Comparison of ENCODE assay signal across 12 mouse cellular contexts in genomic region chr11:6586660-6587059, GRCm38 (mm10). TPM values are rescaled to one million over a fixed set of nuclear protein-coding genes. Genes with fewer than 3 reads are reported as not detected.
DNase-seq lines count a peak whose midpoint lies in the region; ATAC-seq and TF ChIP-seq lines count a peak whose summit lies in the region.
"Had no signal": no experiment of that assay in that cellular context is flagged by ENCODE, and none has a peak within 500 bp of the region (broad histone marks: within the 10 kb centered on the region; RNA-seq: fewer than 3 reads in every experiment).

No protein-coding gene starts in this region.

- intact Hi-C loops in gastrocnemius, adult 2 months (cut with DNase I): no loop called here
- intact Hi-C loops in left cerebral cortex, postnatal 14 days (cut with DNase I): no loop called here

- no peaks in the 10 kb centered on the region for H3K9me3 ChIP-seq in midbrain, postnatal 0 days (ENCODE audit: low read length)
- no peaks in the 10 kb centered on the region for H3K9me3 ChIP-seq in midbrain, embryonic 11.5 days (ENCODE audit: control insufficient read depth, low read length)
- no peaks in the 10 kb centered on the region for H3K9me3 ChIP-seq in stomach, postnatal 0 days (ENCODE audit: control insufficient read depth, low read length)
- H3K9me3 ChIP-seq: embryonic facial prominence, embryonic 15.5 days had no signal

- H3K9ac ChIP-seq in midbrain, postnatal 0 days (replicated peaks; ENCODE audit: low read length, poor library complexity, severe bottlenecking): no peak overlapping the region
- H3K9ac ChIP-seq in midbrain, embryonic 11.5 days (ENCODE audit: low read length): no peak overlapping the region
- H3K9ac ChIP-seq in stomach, postnatal 0 days (ENCODE audit: low read length): no peak overlapping the region
- H3K9ac ChIP-seq: embryonic facial prominence, embryonic 15.5 days had no signal

- H3K27ac ChIP-seq in gastrocnemius, adult 2 months: 0 out of 2 replicates have a peak overlapping the region, but pooled peaks have one; percentile 12
- no peak overlapping the region for H3K27ac ChIP-seq in midbrain, postnatal 0 days (ENCODE audit: low read depth, low read length)
- H3K27ac ChIP-seq in midbrain, embryonic 11.5 days (ENCODE audit: low read depth, low read length): no peak overlapping the region
- no peak overlapping the region; the same call in 1 of the 2 replicates for H3K27ac ChIP-seq in stomach, postnatal 0 days (replicated peaks)
- H3K27ac ChIP-seq: embryonic facial prominence, embryonic 15.5 days had no signal

- ATAC-seq in midbrain, postnatal 0 days (ENCODE audit: low FRiP score): no peak
- ATAC-seq in midbrain, embryonic 11.5 days (ENCODE audit: low FRiP score): no peak
- peak; percentile 79 to 82 for ATAC-seq in hematopoietic stem cell, adult 5-6 weeks (replicated peaks in 1 of 2; ENCODE audit: insufficient read depth in 1 of 2, low FRiP score in 2 of 2, low TSS enrichment in 1 of 2, low read depth in 1 of 2, poor library complexity in 2 of 2, severe bottlenecking in 2 of 2)
- no peak for ATAC-seq in stomach, postnatal 0 days (ENCODE audit: low FRiP score, low TSS enrichment)

- no peaks in the 10 kb centered on the region for H3K27me3 ChIP-seq in midbrain, postnatal 0 days (ENCODE audit: insufficient read depth, low read length)
- no peaks in the 10 kb centered on the region for H3K27me3 ChIP-seq in midbrain, embryonic 11.5 days (ENCODE audit: control insufficient read depth, insufficient read depth, low read length)
- no peaks in the 10 kb centered on the region for H3K27me3 ChIP-seq in stomach, postnatal 0 days (ENCODE audit: control insufficient read depth, insufficient read depth, low read length)
- H3K27me3 ChIP-seq: embryonic facial prominence, embryonic 15.5 days had no signal

- no peak overlapping the region for H3K4me3 ChIP-seq in gastrocnemius, adult 2 months
- H3K4me3 ChIP-seq in midbrain, postnatal 0 days (ENCODE audit: low read depth, low read length): no peak overlapping the region
- no peak overlapping the region for H3K4me3 ChIP-seq in midbrain, embryonic 11.5 days (ENCODE audit: low read depth, low read length)
- no peak overlapping the region for H3K4me3 ChIP-seq in stomach, postnatal 0 days (ENCODE audit: low read depth, low read length)
- H3K4me3 ChIP-seq: embryonic facial prominence, embryonic 15.5 days had no signal

- H3K36me3 ChIP-seq in midbrain, postnatal 0 days (ENCODE audit: insufficient read depth, low read length): peaks cover 36% of the 10 kb centered on the region
- H3K36me3 ChIP-seq in midbrain, embryonic 11.5 days (ENCODE audit: control insufficient read depth, insufficient read depth, low read length): peaks cover 6% of the 10 kb centered on the region; the same call in 1 of the 2 replicates
- H3K36me3 ChIP-seq in stomach, postnatal 0 days (ENCODE audit: control insufficient read depth, insufficient read depth, low read length): peaks cover 14% of the 10 kb centered on the region; the same call in 1 of the 2 replicates

- H3K4me1 ChIP-seq in midbrain, postnatal 0 days (ENCODE audit: insufficient read depth, low read length): no peaks in the 10 kb centered on the region
- no peaks in the 10 kb centered on the region for H3K4me1 ChIP-seq in midbrain, embryonic 11.5 days (ENCODE audit: control insufficient read depth, insufficient read depth, low read length)
- H3K4me1 ChIP-seq in stomach, postnatal 0 days (replicated peaks; ENCODE audit: control insufficient read depth, insufficient read depth): peaks cover 2% of the 10 kb centered on the region; the same call in 1 of the 2 replicates
- H3K4me1 ChIP-seq: embryonic facial prominence, embryonic 15.5 days had no signal

- no peak for TF ChIP-seq EP300 in stomach, postnatal 0 days (optimal IDR thresholded peaks at IDR 0.05)

- peak; percentile 29; the same call in 1 of the 2 replicates for TF ChIP-seq CTCF in gastrocnemius, adult 2 months (IDR thresholded peaks at IDR 0.05)
- TF ChIP-seq CTCF in midbrain, postnatal 0 days (IDR thresholded peaks at IDR 0.05): peak; percentile 49
- TF ChIP-seq CTCF in stomach, postnatal 0 days (IDR thresholded peaks at IDR 0.05; ENCODE audit: low read depth): peak; percentile 54

- no peak for DNase-seq in gastrocnemius, adult 2 months
- DNase-seq in gastrocnemius, postnatal 25 days: no peak
- DNase-seq in midbrain, postnatal 0 days (ENCODE audit: low spot score): no peak
- no peak for DNase-seq in midbrain, embryonic 11.5 days (ENCODE audit: low spot score, missing footprints)
- no peak for DNase-seq in stomach, postnatal 0 days (ENCODE audit: low spot score)
- no peak for DNase-seq in left cerebral cortex, postnatal 14 days (ENCODE audit: low spot score in 2 of 2)
- DNase-seq in MN1 (ENCODE audit: low spot score): no peak
- DNase-seq: kidney, postnatal 10 days had no signal

- no peak overlapping the region for H3K4me2 ChIP-seq in midbrain, postnatal 0 days (ENCODE audit: low read depth, low read length, poor library complexity, severe bottlenecking)
- H3K4me2 ChIP-seq in midbrain, embryonic 11.5 days: no peak overlapping the region
- H3K4me2 ChIP-seq in stomach, postnatal 0 days (replicated peaks; ENCODE audit: low read depth): no peak overlapping the region
- H3K4me2 ChIP-seq: embryonic facial prominence, embryonic 15.5 days had no signal

- 81% methylated on average over 3 of the region's 3 CpGs for WGBS in midbrain, postnatal 0 days
- WGBS in midbrain, embryonic 11.5 days: 90% methylated on average over 3 of the region's 3 CpGs
- 77% methylated on average over 3 of the region's 3 CpGs for WGBS in stomach, postnatal 0 days

RNA-seq across cellular contexts. Expression of gene Nacad, which starts 19.2 kb away (rescaled TPM):
- under 1 TPM; 0.28 to 0.38 TPM for total RNA-seq in gastrocnemius, adult 2 months (2021)
- total RNA-seq in gastrocnemius, postnatal 25 days (2021): under 1 TPM; 0.32 to 0.41 TPM
- 86.9 and 92.3 TPM in 2 replicates for total RNA-seq in midbrain, postnatal 0 days (2014; rRNA removed)
- 67.6 and 68.0 TPM in 2 replicates for polyA plus RNA-seq in midbrain, postnatal 0 days (2015; fragmentation: Nextera tagmentation; extraction: Ambion mirVana)
- 37.1 and 38.4 TPM in 2 replicates for polyA plus RNA-seq in midbrain, embryonic 11.5 days (2014; fragmentation: Nextera tagmentation; extraction: Ambion mirVana)
- total RNA-seq in hematopoietic stem cell, adult 5-6 weeks (2017): 0.05 TPM in 1 of 2 replicates, not detected in the other
- 7.3 and 7.4 TPM in 2 replicates for polyA plus RNA-seq in stomach, postnatal 0 days (2015; fragmentation: Nextera tagmentation; extraction: Ambion mirVana)
- total RNA-seq in left cerebral cortex, postnatal 14 days (2021): 10 to 100 TPM; 59.0 to 61.0 TPM

RNA-seq across cellular contexts. Expression of gene Tbrg4, which starts 39.2 kb away (rescaled TPM):
- 10 to 100 TPM; 57.3 to 79.3 TPM for total RNA-seq in gastrocnemius, adult 2 months (2021)
- total RNA-seq in gastrocnemius, postnatal 25 days (2021): 10 to 100 TPM; 67.6 to 72.3 TPM
- 35.1 and 46.6 TPM in 2 replicates for total RNA-seq in midbrain, postnatal 0 days (2014; rRNA removed)
- 31.3 and 31.4 TPM in 2 replicates for polyA plus RNA-seq in midbrain, postnatal 0 days (2015; fragmentation: Nextera tagmentation; extraction: Ambion mirVana)
- 35.5 and 38.3 TPM in 2 replicates for polyA plus RNA-seq in midbrain, embryonic 11.5 days (2014; fragmentation: Nextera tagmentation; extraction: Ambion mirVana)
- total RNA-seq in hematopoietic stem cell, adult 5-6 weeks (2017): 19.9 and 36.6 TPM in 2 replicates
- polyA plus RNA-seq in stomach, postnatal 0 days (2015; fragmentation: Nextera tagmentation; extraction: Ambion mirVana): 29.3 and 31.2 TPM in 2 replicates
- 10 to 100 TPM; 46.4 to 47.9 TPM for total RNA-seq in left cerebral cortex, postnatal 14 days (2021)

RNA-seq across cellular contexts. Expression of gene Ccm2, which starts 40.0 kb away (rescaled TPM):
- 10 to 100 TPM; 20.8 to 23.8 TPM for total RNA-seq in gastrocnemius, adult 2 months (2021)
- 10 to 100 TPM; 20.1 to 20.8 TPM for total RNA-seq in gastrocnemius, postnatal 25 days (2021)
- 45.6 and 71.3 TPM in 2 replicates for total RNA-seq in midbrain, postnatal 0 days (2014; rRNA removed)
- 64.3 and 67.1 TPM in 2 replicates for polyA plus RNA-seq in midbrain, postnatal 0 days (2015; fragmentation: Nextera tagmentation; extraction: Ambion mirVana)
- polyA plus RNA-seq in midbrain, embryonic 11.5 days (2014; fragmentation: Nextera tagmentation; extraction: Ambion mirVana): 72.8 and 81.6 TPM in 2 replicates
- 46.1 and 80.2 TPM in 2 replicates for total RNA-seq in hematopoietic stem cell, adult 5-6 weeks (2017)
- polyA plus RNA-seq in stomach, postnatal 0 days (2015; fragmentation: Nextera tagmentation; extraction: Ambion mirVana): 45.7 and 45.9 TPM in 2 replicates
- total RNA-seq in left cerebral cortex, postnatal 14 days (2021): 10 to 100 TPM; 54.3 to 54.4 TPM

RNA-seq across cellular contexts. Expression of gene Wap, which starts 51.8 kb away (rescaled TPM):
- total RNA-seq in gastrocnemius, adult 2 months (2021): not detected
- total RNA-seq in gastrocnemius, postnatal 25 days (2021): not detected
- not detected in 2 replicates for total RNA-seq in midbrain, postnatal 0 days (2014; rRNA removed)
- not detected in 2 replicates for polyA plus RNA-seq in midbrain, postnatal 0 days (2015; fragmentation: Nextera tagmentation; extraction: Ambion mirVana)
- not detected in 2 replicates for polyA plus RNA-seq in midbrain, embryonic 11.5 days (2014; fragmentation: Nextera tagmentation; extraction: Ambion mirVana)
- total RNA-seq in hematopoietic stem cell, adult 5-6 weeks (2017): not detected in 2 replicates
- polyA plus RNA-seq in stomach, postnatal 0 days (2015; fragmentation: Nextera tagmentation; extraction: Ambion mirVana): 2.6 and 5.3 TPM in 2 replicates
- total RNA-seq in left cerebral cortex, postnatal 14 days (2021): not detected
- total RNA-seq: gastrocnemius, postnatal 4 days had no signal
- polyA plus RNA-seq: embryonic facial prominence, embryonic 15.5 days; limb, embryonic 14.5 days had no signal

Comparison
In these comparisons a context has a peak if more than half of its experiments do, and no peak if none do; other contexts are left out.
1. ATAC-seq: peak in hematopoietic stem cell, adult 5-6 weeks (2 of 2); none in midbrain, postnatal 0 days (single experiment), midbrain, embryonic 11.5 days (single experiment) and stomach, postnatal 0 days (single experiment).
2. RNA of gene Nacad, which starts 19.2 kb away (total RNA-seq): 86.9 to 92.3 TPM in midbrain, postnatal 0 days and 59.0 to 61.0 TPM in left cerebral cortex, postnatal 14 days; 0.32 to 0.41 TPM in gastrocnemius, postnatal 25 days, 0.28 to 0.38 TPM in gastrocnemius, adult 2 months and 0.05 TPM in hematopoietic stem cell, adult 5-6 weeks; every median in the first group is over 10 times any median in the second.
3. Peak in every context shown above with its lines, with median percentiles within 50 percentile points of each other: CTCF ChIP-seq.